Mouse (Mus musculus): ENCODE results near the gene Rgs14.

DNA sequence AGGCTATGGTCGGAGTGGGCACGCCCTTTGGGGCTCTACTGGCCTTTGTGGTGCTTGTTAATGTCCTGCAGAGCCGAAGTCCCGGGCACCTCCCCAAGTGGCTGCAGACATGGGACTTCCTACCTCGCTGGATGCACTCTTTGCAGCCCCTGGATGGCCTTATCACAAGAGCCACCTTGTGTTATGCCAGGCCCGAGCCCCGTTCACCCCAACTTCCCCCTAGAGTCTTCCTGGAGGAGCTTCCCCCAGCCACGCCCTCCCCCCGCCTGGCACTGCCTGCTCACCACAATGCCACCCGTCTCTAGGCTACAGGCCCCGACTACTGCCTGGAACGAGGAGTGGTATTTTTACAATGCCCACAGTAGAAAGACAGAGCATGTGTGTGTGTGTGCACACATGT is 43.8 kb downstream of the Rgs14 start:
- no peak for TF ChIP-seq CTCF (IDR thresholded peaks at IDR 0.05; ENCODE audit: low read depth, low read length)
- TF ChIP-seq POLR2A (IDR thresholded peaks at IDR 0.05; ENCODE audit: borderline replicate concordance, low read depth, low read length): no peak

Data from bone marrow macrophage, adult 2 months (primary cell).